Mouse (Mus musculus) limb, embryonic 13.5 days (tissue): ENCODE measurements around the gene Rapgef4. TPM values are rescaled to one million over a fixed set of nuclear protein-coding genes. Genes with fewer than 3 reads are reported as not detected.
"Not testable (repeated sequence)": the region's sequence is repeated elsewhere in the genome, so short reads cannot be mapped to it uniquely, and the experiment has no call there.

Source experiments
- ATAC-seq: fragments of 200-750 bp; cut with Nextera tagmentation; 2 replicates; pipeline ENCODE4 v1.8.0; 2017; ENCODE audit warnings: low read depth, moderate number of reproducible peaks, moderate TSS enrichment; ENCODE audit not compliant: low FRiP score
- H3K27ac ChIP-seq: fragments of 300-500 bp; sonication (generic); 2 replicates; pipeline ENCODE4 v1.5.1; 2015; ENCODE audit warnings: inconsistent platforms, mild to moderate bottlenecking, moderate library complexity
- H3K27me3 ChIP-seq: fragments of 300-500 bp; sonication (generic); 2 replicates; pipeline ENCODE4 v1.6.1; 2015; ENCODE audit warnings: mild to moderate bottlenecking, inconsistent platforms
- H3K36me3 ChIP-seq: fragments of 300-500 bp; sonication (generic); 2 replicates; pipeline ENCODE4 v1.6.1; 2015; ENCODE audit warnings: inconsistent platforms, mild to moderate bottlenecking, moderate library complexity
- H3K4me1 ChIP-seq: fragments of 300-500 bp; sonication (generic); 2 replicates; pipeline ENCODE4 v1.6.1; 2015; ENCODE audit warnings: inconsistent platforms
- H3K4me2 ChIP-seq: fragments of 300-500 bp; sonication (generic); replicated peaks from 2 replicates; pipeline ENCODE4 v1.6.1; 2015; ENCODE audit warnings: inconsistent platforms, mild to moderate bottlenecking, moderate library complexity
- H3K4me3 ChIP-seq: fragments of 300-500 bp; sonication (generic); 2 replicates; pipeline ENCODE4 v1.5.1; 2015; ENCODE audit warnings: moderate library complexity, mild to moderate bottlenecking, inconsistent platforms
- H3K9ac ChIP-seq: fragments of 300-500 bp; sonication (generic); 2 replicates; pipeline ENCODE4 v1.6.1; 2015; ENCODE audit warnings: mild to moderate bottlenecking, inconsistent platforms
- H3K9me3 ChIP-seq: fragments of 300-500 bp; sonication (generic); 2 replicates; pipeline ENCODE4 v1.6.1; 2016; ENCODE audit warnings: inconsistent platforms
- WGBS: fragments of 180-500 bp; shearing (Covaris S2); methylation state at CpG from one replicate; pipeline ENCODE4 v1.1.7; 2015; 5-methylcytosine and 5-hydroxymethylcytosine counted together
- polyA plus RNA-seq: library from polyadenylated mRNA; unstranded; fragments of >200 nt; fragmentation: Nextera tagmentation; extraction: Ambion mirVana; gene quantifications from 2 replicates; pipeline ENCODE4 v1.2.1, GENCODE M21; 2015

Rapgef4 gene
- polyA plus RNA-seq, 1 experiment from 2014 or later = 2.3 TPM

DNA sequence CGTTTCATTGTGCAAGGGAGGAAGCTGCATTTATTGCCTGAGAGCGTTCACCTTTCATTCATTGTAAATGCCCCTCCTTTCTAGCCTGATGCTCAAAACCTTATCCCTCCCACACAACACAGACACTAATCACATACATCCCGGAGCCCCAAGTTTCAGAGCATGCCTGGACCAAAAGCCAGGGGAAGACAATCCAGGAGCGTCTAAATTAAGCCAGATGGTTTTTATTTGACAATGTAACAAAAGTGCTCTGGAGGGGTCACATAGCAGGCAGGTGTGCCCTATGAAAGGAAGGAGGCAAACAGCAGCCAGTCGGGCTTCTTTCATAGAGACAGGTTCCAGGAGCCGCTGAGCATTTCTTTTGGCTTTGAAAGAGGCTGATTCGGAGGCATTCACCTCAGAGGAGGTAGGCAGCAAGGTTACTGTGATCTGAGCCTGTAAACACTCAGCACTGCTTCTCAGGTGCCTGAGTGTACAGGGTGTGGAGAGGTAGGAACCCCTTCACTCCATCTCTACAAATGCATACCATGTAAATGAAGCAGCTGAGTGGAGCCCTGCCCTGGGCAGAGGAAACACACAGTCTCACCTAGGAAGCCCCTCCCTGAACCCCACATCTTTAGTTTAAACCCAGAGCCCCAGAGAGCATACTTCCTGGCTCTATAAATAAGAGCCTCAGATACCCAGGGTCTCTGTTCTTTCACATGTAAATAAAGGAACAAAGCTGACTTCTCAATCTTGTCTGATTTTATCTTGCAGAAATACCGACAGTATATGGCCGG, 155.6 kb downstream of the Rapgef4 start:
- Histone ChIP-seq H3K9ac (no peak overlapping the region), H3K36me3 (no peaks in the 10 kb centered on the region), H3K4me1 (peaks cover 11% of the 10 kb centered on the region; the same call in 1 of the 2 replicates), H3K4me2 (no peak overlapping the region), H3K27ac (no peak overlapping the region), H3K4me3 (no peak overlapping the region), H3K27me3 (no peaks in the 10 kb centered on the region), H3K9me3 (no peaks in the 10 kb centered on the region)
- ATAC-seq = no peak
- 38% methylated on average over 9 of the region's 9 CpGs for WGBS

DNA sequence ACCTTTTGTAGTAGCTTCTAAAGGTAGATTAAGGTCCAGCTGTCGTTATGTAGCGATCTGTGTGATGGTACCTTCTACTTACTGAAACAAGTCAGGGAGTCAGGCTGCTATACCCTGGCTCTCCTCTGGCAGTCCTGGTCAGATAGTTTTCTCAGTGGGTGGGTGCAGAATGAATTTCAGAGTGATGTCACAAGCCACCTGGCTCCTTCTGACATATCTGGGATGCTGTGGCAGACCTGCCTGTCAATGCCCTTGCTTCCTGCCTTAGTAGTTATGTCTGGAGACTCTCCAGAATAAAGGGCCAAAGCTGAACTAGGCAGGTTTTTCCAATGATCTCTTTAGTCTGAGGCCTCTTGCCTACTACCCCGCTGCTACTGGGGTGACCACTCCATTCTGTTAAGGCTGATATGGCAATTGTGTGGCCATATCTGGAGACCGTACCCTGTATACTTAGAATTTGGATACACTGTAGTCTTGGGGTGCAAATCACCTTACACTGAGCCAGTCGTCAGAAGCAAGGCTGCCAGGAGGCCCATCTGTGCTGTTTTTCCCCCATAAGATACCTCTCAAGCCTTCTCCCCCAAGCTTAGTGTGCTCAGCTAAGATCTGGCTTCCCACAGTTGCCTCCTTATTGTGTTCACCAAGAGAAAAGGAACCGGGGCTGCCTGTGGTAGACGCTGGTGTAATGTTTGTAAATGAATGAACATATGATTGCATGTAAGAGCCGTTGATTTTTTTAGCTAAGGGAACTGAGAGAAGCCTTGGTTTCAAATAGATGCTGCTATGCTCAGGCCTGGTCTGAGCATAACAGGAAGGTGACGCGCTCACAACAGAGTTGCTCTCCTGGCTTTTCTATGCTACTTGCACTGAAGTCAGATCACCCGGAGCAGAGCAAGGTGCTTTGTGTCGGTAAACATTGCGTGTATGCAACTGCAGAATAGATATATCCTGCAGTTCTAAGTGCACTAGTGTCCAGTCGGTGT, 159.1 kb downstream of the Rapgef4 start:
- H3K27ac ChIP-seq = no peak overlapping the region
- no peak for ATAC-seq
- H3K9me3 ChIP-seq = no peaks in the 10 kb centered on the region
- H3K9ac ChIP-seq = no peak overlapping the region
- peaks cover 28% of the 10 kb centered on the region for H3K4me1 ChIP-seq
- 86% methylated on average over 14 of the region's 14 CpGs for WGBS
- H3K4me2 ChIP-seq = no peak overlapping the region
- H3K36me3 ChIP-seq = no peaks in the 10 kb centered on the region
- no peaks in the 10 kb centered on the region for H3K27me3 ChIP-seq
- no peak overlapping the region for H3K4me3 ChIP-seq

DNA sequence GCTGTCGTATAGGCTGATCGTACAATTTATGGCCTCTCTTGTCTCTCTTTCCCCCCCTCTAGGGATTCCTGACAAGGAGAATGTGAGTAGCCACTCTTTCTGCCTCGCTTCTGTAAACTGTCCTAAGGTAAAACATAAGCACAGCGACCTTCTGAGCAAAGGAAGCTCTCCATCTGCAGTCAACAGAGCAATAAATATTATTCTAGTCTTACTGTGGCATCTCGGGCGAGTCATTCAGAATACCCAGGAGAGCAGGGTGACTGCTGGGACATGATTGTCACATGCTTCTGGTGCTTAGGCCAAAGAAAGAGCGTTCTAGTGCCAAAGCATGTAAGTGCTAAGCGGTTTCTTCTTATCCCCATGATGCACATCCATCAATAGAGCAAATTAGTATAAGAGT, 160.1 kb downstream of the Rapgef4 start:
- peaks cover 31% of the 10 kb centered on the region for H3K4me1 ChIP-seq
- H3K36me3 ChIP-seq = no peaks in the 10 kb centered on the region
- H3K9ac ChIP-seq = no peak overlapping the region
- ATAC-seq = no peak
- no peak overlapping the region for H3K4me3 ChIP-seq
- 67% methylated on average over 8 of the region's 8 CpGs for WGBS
- no peak overlapping the region for H3K4me2 ChIP-seq
- no peak overlapping the region for H3K27ac ChIP-seq
- no peaks in the 10 kb centered on the region for H3K9me3 ChIP-seq
- no peaks in the 10 kb centered on the region for H3K27me3 ChIP-seq

DNA sequence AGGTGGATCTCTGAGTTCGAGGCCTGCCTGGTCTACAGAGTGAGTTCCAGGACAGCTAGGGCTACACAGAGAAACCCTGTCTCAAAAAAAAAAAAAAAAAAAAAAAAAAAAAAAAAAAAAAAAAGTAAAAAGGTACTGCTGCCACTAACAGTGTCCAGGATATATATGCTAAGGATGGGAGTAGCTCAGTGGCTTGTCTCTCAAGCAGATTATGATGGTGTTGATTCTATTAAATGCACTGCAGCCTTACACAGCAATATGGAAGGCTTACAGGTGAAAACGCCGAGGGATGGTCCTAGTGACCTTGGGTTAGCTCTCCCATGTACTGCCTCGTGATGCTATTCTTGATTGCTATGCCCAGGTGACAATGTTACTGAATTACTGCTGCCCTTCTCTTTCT, 160.7 kb downstream of the Rapgef4 start:
- H3K4me2 ChIP-seq, H3K4me3 ChIP-seq, ATAC-seq, H3K27me3 ChIP-seq, H3K9ac ChIP-seq, H3K27ac ChIP-seq, H3K36me3 ChIP-seq, H3K9me3 ChIP-seq: not testable (repeated sequence)
- 95% methylated on average over 4 of the region's 4 CpGs for WGBS
- H3K4me1 ChIP-seq = peaks cover 25% of the 10 kb centered on the region

DNA sequence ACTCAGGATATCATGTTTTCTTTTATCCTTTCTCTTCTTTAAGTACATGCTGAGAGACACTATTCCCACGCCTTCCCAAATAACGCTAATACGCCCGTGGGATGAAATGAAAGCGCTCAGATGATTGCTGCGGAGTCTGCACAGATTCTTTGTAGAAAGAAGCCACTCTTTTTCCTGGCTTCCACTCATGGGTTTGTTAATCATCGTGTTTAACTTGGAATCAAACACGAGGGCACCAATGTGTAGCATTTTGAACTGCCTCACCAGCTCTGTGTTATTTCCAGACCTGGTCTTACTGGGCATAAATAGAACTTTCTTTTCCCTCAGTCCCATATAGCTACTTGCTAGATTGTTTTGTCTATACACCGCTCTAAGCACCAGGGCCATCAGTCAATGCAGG, 162.4 kb downstream of the Rapgef4 start:
- no peak for ATAC-seq
- H3K36me3 ChIP-seq = no peaks in the 10 kb centered on the region
- H3K4me2 ChIP-seq = no peak overlapping the region
- H3K9me3 ChIP-seq = no peaks in the 10 kb centered on the region
- peaks cover 22% of the 10 kb centered on the region for H3K4me1 ChIP-seq
- 0 out of 2 replicates have a peak overlapping the region, but pooled peaks have one; percentile 22 for H3K27ac ChIP-seq
- H3K27me3 ChIP-seq = no peaks in the 10 kb centered on the region
- no peak overlapping the region for H3K9ac ChIP-seq
- H3K4me3 ChIP-seq = no peak overlapping the region
- 86% methylated on average over 9 of the region's 9 CpGs for WGBS

DNA sequence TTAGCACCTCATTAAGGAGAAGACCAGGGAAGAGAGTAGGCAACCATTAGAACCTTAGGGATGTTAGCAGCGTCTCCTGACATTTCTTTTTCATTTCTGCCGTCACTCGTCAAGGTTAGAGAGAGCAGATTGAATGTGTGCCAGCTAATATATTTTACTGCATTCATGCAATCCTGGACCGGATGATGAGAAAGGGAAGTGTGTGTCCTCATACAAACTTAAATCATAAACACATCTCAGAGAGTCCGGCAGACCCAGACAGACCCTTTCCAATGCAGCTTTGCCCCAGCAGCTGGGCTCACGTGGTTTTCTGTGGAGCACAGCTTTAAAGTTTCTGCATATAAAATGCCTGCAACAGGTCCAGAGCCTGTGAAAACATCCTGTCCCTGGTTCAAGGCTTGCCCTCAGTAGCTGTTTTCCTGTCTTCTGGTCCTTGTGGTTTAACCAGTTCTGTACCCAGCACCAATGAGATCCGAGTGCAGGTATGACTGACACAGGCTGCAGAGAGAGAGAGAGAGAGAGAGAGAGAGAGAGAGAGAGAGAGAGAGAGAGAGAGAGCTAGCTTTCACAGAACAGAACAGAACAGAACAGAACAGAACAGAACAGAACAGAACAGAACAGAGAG, 163.6 kb downstream of the Rapgef4 start:
- Histone ChIP-seq H3K9ac (no peak overlapping the region), H3K9me3 (no peaks in the 10 kb centered on the region), H3K4me3 (no peak overlapping the region), H3K4me2 (no peak overlapping the region), H3K27ac (no peak overlapping the region), H3K4me1 (peaks cover 28% of the 10 kb centered on the region), H3K36me3 (no peaks in the 10 kb centered on the region), H3K27me3 (no peaks in the 10 kb centered on the region)
- 34% methylated on average over 7 of the region's 7 CpGs for WGBS
- ATAC-seq = 0 out of 2 replicates have a peak, but pooled peaks have one; percentile 36

DNA sequence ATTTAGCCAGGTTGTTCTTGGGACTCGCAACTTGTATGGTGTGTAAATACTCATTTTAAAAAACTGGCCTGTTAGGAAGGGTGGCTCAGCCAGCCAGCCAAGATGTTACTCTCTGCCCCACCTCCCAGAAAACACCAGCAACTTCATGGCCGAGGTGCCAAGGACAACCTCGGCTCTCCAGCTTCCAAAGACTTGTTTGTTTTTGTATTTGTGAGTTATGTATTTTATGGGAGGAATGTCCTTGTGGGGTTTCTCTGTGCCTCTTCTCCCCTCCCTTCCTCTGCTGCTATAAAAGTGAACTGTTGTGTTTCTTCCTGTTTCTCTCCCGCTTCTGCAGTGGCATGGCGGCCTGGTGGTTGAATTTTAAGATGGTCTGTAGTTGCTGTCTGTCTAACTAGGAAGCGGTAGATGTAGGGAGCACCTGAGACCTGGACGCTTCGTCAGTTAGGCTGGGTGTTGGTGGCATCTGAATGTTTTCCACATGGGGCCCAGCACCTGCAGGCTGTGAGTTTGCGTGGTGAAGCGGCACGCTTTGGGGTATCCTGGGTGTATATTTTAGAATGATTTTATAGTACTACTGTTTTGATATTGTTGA, 164.3 kb downstream of the Rapgef4 start:
- H3K27ac ChIP-seq = no peak overlapping the region
- WGBS = 77% methylated on average over 11 of the region's 11 CpGs

DNA sequence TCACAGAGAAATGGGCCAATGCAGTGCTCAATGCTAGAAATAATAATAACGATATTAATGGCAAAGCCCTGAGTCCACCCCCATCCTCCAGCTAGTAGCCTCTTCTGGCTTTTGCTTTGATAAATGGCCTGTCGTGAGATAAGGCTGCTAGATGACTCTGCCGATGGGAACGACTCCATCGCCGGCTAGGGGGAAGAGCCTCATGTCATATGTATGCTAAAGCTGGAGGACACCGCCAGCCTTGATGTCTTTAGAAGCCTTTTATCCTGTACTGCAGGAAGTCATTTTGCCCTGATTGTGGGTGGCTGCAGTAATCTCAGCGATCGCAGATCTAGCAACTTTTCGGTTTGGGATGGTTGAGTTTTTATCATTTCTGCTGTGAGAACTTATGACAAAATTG, 165.0 kb downstream of the Rapgef4 start:
- WGBS = 58% methylated on average over 10 of the region's 10 CpGs

More for the DNA sequence above, 164.3 kb downstream of the Rapgef4 start:
- Histone ChIP-seq H3K36me3 (no peaks in the 10 kb centered on the region), H3K4me3 (no peak overlapping the region), H3K9ac (no peak overlapping the region), H3K9me3 (no peaks in the 10 kb centered on the region), H3K4me1 (peaks cover 28% of the 10 kb centered on the region), H3K27me3 (no peaks in the 10 kb centered on the region), H3K4me2 (no peak overlapping the region)
- ATAC-seq = no peak

DNA sequence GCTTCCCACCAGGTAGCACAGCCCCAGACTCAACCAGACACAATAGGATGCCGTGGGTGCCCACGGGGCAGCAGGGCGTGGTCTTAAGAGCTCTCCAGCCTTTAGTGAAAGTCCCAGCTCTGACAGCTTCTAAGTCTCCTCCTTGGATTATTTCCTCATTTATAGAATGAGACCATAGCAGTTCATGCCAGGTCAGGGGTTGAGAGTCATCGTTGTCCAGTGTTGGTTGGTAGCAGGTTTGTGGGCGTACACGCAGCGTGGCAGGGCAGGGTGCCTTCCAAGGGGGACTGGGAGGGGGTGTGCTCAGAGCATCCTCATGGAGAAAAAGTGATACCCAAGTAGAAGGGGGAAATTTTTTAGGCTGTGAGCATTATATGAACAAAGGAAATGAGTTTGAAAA, 166.2 kb downstream of the Rapgef4 start:
- Histone ChIP-seq H3K4me1 (peaks cover 28% of the 10 kb centered on the region), H3K27me3 (no peaks in the 10 kb centered on the region), H3K4me3 (no peak overlapping the region), H3K9ac (no peak overlapping the region), H3K27ac (no peak overlapping the region), H3K9me3 (no peaks in the 10 kb centered on the region), H3K36me3 (no peaks in the 10 kb centered on the region), H3K4me2 (no peak overlapping the region)
- WGBS = 89% methylated on average over 7 of the region's 7 CpGs
- no peak for ATAC-seq

More for the DNA sequence above, 165.0 kb downstream of the Rapgef4 start:
- Histone ChIP-seq H3K4me3 (no peak overlapping the region), H3K27me3 (no peaks in the 10 kb centered on the region), H3K9ac (no peak overlapping the region), H3K36me3 (no peaks in the 10 kb centered on the region), H3K4me1 (peaks cover 28% of the 10 kb centered on the region), H3K4me2 (no peak overlapping the region), H3K27ac (no peak overlapping the region), H3K9me3 (no peaks in the 10 kb centered on the region)
- no peak for ATAC-seq

DNA sequence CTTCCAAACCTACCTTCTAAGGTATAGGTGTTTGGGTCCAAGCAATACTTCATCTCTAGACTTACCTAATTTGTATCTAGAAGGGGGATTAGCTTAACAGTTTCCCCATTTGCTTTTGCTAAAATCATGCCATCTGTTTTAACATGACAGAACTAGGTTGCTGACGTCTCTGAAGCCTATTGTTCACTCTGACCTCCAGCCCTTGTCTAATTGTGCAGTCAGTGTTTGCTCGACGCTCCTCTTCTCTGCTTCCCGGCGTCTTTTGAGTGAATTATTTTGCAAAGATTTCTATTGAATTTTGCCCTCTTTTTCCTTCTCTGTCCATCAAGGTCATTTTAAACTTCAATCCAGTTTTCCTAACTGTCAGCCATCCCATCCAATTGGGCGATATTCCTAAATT, 166.7 kb downstream of the Rapgef4 start:
- Histone ChIP-seq H3K4me3 (no peak overlapping the region), H3K9ac (no peak overlapping the region), H3K27me3 (no peaks in the 10 kb centered on the region), H3K4me1 (peaks cover 28% of the 10 kb centered on the region), H3K36me3 (no peaks in the 10 kb centered on the region), H3K4me2 (no peak overlapping the region), H3K27ac (no peak overlapping the region), H3K9me3 (no peaks in the 10 kb centered on the region)
- ATAC-seq = no peak
- 72% methylated on average over 6 of the region's 6 CpGs for WGBS

DNA sequence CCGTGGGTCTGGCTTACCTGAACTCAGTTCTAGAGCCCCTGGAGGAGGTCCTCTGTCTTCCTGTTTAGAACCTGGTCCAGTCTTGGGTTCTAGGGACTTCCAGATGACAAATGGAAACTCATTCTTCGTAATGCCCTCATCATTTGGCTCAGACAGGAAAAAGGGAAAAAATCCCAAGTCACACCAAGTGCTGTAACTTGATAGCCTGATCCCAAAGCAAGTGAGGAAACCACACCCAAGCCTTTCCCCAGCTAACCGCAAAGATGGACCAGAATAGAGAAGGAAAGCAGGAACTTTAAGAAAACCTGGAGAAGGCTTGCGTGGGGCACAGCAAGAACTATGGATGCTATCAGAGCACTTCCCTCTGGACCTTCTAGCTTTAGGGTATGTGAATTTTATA, 167.6 kb downstream of the Rapgef4 start:
- Histone ChIP-seq H3K36me3 (no peaks in the 10 kb centered on the region), H3K9me3 (no peaks in the 10 kb centered on the region), H3K27me3 (no peaks in the 10 kb centered on the region), H3K4me2 (no peak overlapping the region), H3K9ac (no peak overlapping the region), H3K4me1 (peaks cover 26% of the 10 kb centered on the region), H3K4me3 (no peak overlapping the region), H3K27ac (no peak overlapping the region)
- ATAC-seq = no peak
- WGBS = 33% methylated on average over 4 of the region's 4 CpGs
